Mouse (Mus musculus) megakaryocyte progenitor cell, adult 5-6 weeks (primary cell): ENCODE measurements around the gene Gm8994. TPM values are rescaled to one million over a fixed set of nuclear protein-coding genes. Genes with fewer than 3 reads are reported as not detected.
"Not testable (repeated sequence)": the region's sequence is repeated elsewhere in the genome, so short reads cannot be mapped to it uniquely, and the experiment has no call there.

Experiments used
- ATAC-seq: replicated peaks from 2 replicates; pipeline ENCODE4 v1.8.0; 2016; ENCODE audit warnings: mild to moderate bottlenecking, moderate TSS enrichment, inconsistent platforms; ENCODE audit not compliant: poor library complexity
- total RNA-seq, 2 experiments: library from RNA; stranded (forward) in 1 of 2; stranded (reverse) in 1 of 2; fragments of 157-497, 149-512 nt in 1 of 2; fragments of 200-1000 nt in 1 of 2; gene quantifications; 2 replicates each; pipeline versions ENCODE4 v1.2.3 to v1.2.4; 2015 to 2017

Gene Gm8994
- total RNA-seq (2015) (not detected in 2 replicates), total RNA-seq (2017) (not detected in 2 replicates)

- not testable (repeated sequence) for ATAC-seq
Observed at GRCm38 (mm10) chr6:136327239-136327638, at the start of gene Gm8994. Gene Gm8994 (plus strand): TSS chr6:136327539.

DNA sequence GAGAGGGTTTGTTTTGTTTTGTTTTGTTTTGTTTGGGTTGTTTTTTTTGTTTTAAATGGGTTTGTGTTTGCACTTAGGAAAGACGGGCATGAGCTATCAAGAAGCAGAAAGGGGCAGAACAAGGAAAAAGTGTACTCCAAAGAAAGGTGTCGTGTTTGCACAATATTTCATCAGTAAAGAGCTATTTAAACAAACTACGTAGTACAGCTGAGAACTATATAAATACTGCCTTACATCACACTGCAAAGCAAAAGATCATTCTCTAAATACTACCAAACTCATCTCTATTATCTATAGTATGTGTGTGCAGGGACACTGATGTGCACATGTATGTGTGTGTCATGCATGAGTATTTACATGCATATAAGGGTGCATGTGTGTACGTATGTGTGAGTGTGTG lies 49.7 kb upstream of the Gm8994 start:
- no peak for ATAC-seq

DNA sequence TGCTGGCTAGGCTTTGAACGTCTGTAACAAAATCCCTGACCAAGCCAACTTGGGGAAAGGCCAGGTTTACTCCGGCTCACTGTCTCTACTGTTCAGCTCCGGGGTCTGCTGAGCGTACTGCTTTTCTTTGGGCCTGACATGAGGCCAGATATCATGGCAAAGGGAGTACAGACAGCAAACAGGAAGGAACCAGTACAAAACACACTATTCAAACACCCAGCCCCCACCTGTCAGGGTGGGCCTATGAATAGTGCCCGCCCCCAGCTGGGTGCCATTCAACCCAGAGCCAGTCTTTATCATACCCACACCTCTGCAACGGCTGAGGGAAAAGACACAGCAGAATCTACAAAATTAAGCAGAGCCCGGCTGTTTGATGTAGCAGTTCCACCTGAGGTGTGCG lies 42.8 kb upstream of the Gm8994 start:
- no peak for ATAC-seq

DNA sequence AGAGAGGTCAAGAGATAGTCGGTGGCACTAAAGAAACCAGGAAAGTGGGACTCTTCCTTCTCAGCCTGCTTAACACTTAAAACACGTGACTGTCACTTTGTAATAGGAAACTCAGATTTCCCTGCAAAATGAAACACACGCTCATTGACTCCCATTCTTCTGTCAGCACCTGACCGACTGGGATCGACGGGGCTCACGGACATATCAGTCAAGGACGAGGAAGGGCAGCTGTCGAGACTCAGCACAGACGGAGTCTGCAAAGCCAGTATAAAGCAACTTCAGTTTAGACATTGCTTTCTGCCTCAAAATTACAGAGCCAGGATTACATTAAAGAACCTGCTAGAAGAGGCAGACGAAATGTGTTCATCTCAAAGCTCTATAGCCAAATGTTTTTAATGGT lies 41.2 kb upstream of the Gm8994 start:
- ATAC-seq = no peak

- no peak for ATAC-seq
Observed at GRCm38 (mm10) chr6:136286589-136286988, 40.8 kb upstream of the Gm8994 start.

DNA sequence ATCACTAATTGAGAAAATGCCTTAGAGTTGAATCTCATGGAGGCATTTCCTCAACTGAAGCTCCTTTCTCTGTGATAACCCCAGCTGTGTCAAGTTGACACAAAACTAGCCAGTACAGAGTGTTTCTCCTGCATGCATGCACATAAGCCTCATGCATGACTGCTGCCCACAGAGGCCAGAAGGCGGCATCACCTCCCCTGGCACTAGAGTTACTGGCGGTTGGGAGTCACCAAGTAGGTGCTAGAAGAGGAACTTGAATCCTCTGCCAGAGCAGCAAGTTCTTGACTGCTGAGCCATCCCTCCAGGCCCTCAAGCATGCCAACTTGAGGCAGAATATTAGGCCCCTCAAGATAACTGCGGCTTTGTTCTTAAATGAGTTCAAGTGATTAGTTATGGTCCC lies 35.9 kb upstream of the Gm8994 start:
- no peak for ATAC-seq

DNA sequence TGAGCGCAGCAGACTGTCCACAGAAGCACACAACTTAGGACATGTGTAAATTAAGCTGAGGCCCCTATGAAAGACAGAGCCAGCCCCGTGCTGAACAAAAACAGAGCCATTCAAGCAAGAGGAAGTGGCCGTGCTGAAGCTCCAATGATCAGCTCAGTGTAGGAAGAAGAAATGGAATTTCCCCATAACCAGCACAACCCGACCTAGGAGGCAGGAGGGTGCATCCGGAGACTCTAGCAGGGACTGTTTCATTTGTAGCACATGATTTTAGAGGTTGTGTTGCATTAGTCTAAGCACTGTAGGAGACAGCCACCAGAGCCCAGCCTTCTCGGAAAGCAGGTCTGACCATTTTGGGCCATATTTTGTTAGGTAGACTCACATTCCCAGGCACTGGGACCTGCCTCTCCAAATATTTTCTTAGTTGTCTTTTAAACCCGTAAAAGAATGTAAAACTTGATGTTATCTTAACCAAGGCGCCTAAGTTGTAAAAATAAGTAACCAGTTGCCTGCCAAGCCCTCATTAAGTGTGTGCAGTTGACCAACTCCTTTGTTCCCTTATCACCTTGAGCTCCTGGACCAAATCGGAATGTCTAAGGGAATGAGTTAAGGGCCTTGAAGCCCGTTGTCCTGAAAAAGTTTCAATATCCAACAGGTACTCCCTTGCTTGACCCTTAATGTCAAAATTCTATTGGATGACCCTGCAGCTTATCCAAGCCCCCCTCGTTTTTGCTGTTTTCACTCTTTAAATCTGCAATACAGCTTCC lies 35.2 kb upstream of the Gm8994 start:
- no peak for ATAC-seq

DNA sequence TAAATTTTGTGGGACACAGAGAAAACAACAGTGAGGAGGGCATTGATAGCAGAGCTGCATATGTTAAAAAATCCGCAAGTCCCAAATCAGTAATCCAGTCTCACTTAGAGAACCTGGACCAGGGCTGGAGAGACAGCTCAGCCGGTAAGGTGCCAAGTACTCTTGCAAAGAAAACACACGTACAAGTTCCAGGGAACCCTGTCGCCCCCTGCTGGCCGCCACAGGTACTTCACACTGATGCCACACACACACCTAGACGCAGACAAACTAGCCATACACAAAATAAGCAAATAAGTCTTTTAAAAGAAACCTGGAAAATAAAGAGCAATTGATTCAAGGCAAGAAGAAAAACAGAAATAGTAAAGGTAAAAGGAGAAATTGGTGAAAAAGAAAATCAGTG lies 33.6 kb upstream of the Gm8994 start:
- no peak for ATAC-seq

- no peak for ATAC-seq
Observed at GRCm38 (mm10) chr6:136295821-136296220, 31.5 kb upstream of the Gm8994 start.

DNA sequence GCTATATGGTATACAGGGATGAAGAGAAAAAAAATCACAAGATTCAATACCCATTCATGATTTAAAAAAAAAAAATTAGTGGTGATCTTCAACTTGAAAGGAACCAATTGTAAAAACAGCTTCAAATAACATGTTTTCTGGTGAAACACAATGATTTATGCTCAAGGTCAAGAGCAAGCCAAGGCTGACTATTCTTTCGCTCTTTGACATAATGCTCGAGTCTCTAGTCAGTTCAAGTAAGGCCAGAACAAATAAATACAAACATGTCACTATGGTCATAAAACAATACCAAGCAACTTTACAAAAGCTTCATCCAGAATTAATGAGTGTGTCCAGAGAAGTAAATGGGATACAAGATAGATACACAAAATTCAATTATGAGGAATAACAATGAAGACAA lies 31.1 kb upstream of the Gm8994 start:
- ATAC-seq = no peak

DNA sequence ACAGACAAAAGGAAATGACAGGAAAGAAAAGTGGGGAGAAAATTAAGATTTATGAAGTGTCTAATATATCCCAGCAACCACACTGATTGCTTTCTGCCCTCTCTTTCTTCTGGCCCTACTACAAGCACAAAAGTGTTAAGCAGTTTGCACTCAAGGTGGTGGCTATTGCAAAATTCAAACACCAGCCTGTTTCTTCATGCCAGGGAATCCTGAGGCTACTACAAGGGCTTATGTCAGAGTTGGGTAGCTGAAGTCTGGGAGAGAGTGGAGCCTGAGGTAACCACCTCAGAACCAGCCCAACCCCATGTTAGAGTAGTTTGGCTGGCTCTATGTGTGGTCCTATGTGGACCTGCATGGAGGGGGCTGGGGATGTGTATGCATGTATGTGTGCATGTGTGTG lies 23.8 kb upstream of the Gm8994 start:
- ATAC-seq = no peak

DNA sequence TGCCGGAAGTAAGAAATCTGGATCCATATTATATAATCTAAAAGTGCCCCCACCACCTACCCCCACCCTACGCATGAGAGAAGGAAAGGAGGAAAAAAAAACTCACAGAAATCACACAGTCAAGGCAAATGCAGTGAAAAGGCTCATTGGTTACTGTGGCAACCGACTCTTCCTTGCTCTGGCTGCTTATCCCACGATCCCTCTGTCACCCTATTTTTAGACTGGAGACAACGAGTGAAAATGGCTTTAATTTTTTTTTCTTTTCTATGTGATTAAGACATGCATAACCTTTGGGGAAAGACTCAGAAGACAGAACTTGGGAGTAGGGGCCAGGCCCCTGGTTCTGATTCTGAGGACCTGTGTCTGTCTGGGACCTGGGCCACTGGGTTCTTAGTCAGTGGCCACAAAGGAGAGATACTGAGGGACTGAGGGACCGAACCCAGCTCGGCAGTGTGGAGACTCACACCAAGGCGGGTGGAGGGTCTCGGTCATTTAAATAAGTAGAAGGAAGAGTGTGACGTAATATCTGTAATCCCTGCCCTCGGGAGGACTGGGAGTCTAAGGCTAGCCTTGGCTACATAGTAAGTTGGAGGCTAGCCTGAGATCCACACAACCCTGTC lies 22.9 kb upstream of the Gm8994 start:
- ATAC-seq = no peak

GRCm38 (mm10) chr6:136309487-136309886 lies 17.9 kb upstream of the Gm8994 start:
- ATAC-seq = no peak

DNA sequence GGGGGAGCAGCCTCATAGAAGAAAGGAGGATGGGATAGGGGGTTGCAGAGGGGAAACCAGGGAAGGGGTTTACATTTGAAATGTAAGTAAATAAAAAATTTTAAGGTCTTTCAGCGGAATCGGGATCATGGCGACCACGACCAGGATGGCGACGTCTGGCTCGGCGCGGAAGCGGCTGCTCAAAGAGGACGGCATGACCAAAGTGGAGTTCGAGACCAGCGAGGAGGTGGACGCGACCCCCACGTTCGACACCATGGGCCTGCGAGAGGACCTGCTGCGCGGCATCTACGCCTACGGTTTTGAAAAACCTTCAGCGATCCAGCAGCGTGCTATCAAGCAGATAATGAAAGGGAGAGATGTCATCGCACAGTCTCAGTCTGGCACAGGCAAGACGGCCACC lies 1.1 kb downstream of the Gm8994 start:
- not testable (repeated sequence) for ATAC-seq

DNA sequence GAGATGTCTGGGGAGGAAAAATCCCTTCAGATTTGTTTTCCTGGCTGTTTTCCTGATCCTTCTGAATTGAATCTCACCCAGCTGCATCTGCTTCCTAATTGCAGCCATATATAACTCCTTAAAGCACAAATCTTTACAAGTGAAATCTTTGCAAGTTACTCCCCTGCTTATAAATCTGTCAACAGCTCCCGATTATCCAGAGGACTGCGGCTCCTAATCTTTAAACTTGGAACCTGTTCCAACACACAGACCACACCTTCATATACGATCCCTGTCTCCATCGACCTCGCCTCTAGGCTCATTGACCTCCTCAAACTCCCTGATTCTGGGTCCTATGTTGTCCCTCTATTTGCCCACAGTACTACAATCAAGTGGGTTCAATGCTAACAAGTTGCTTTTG lies 13.3 kb downstream of the Gm8994 start:
- ATAC-seq = no peak

- ATAC-seq = no peak
Observed at GRCm38 (mm10) chr6:136341093-136341492, 13.8 kb downstream of the Gm8994 start.

- ATAC-seq = no peak
Observed at GRCm38 (mm10) chr6:136343868-136344267, 16.5 kb downstream of the Gm8994 start.

GRCm38 (mm10) chr6:136345034-136345433 lies 17.7 kb downstream of the Gm8994 start:
- ATAC-seq = no peak

DNA sequence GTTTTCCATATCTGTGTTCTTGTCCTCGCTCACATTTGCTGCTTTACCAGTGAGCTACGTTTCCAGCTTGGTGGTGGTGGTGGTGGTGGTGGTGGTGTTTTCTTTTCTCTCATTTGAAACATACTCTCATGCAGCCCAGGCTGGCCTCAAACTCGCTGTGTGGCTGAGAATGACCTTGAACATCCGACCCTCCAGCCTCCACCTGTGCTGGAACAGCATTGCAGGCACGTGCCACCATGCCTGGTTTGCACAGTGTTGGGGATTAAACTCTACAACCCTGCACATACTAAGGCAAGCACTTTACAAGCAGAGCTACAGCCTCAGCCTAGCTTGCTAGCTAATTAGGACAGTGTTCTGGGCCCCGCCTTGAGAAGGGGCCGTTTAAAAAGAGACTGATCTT lies 18.3 kb downstream of the Gm8994 start:
- no peak for ATAC-seq

GRCm38 (mm10) chr6:136347053-136347452 lies 19.7 kb downstream of the Gm8994 start:
- ATAC-seq = no peak

DNA sequence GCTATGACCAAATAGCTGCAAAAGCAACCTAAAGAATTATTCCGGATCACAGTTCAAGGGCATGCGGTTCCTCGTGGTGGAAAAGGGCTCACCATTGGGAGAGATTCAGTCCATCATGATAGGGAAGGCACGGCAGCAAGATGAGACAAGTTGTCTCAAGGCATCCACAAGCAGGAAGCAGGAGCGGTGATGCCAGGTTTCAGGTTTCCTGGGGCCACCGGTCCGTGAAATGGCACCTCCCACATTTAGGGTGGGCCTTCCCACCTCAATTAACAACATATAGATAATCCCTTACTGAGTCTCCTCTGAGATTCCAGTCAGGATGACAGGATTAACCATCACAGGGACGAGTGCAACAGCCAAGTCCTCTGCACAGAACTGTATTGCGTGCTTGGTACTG lies 20.3 kb downstream of the Gm8994 start:
- no peak for ATAC-seq

GRCm38 (mm10) chr6:136353399-136354184 lies 26.3 kb downstream of the Gm8994 start:
- ATAC-seq = peak; percentile 80
